Mouse (Mus musculus): ENCODE measurements around the gene 1700088E04Rik. TPM values are rescaled to one million over a fixed set of nuclear protein-coding genes. Genes with fewer than 3 reads are reported as not detected.

1700088E04Rik gene
- polyA plus RNA-seq, 1 experiment: not detected

DNA sequence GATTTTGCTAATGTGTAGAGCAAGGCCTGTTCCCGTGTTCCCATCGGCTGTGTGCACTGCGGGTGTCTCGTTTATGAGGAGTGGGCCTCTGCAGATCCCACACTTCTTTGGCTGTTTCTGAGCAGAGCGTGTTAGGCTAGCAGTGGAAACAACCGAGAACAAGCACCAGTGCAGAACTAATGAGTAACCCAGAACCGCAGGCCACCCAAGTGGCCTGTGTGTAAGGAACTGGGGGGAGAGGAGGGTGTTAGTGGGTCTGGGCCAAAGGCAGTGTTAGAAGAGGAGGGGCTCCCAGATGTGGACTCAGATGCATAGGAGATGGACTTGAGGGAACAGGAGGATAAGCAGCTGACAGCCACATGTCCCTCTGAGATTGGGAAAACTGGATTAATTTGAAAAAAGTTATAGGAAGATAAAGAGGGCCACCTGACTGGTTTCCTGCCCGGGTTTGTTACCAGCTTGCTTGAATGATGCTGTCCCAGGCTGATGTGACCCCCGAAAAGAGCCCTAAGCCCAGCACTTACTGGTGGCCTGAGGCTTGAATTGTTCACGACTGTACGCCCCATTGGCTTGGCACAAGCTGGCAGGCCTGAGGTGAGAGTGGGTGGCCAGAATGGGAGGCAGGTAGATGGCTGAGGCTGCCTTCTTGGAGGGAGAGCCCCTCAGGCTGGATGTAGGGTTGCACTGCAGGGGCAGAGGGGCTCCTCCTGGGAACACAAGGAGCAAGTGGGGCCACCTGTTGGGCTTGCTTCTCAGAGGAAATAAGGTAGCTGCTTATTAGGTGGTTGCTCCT is 5.1 kb downstream of the 1700088E04Rik start:
- H3K4me1 ChIP-seq (ENCODE audit: control insufficient read depth, insufficient read depth, low read length): peaks cover 3% of the 10 kb centered on the region; the same call in 1 of the 2 replicates
- TF ChIP-seq CTCF (IDR thresholded peaks at IDR 0.05; ENCODE audit: insufficient read depth, low read depth, low read length): no peak
- no peak for TF ChIP-seq POLR2A (IDR thresholded peaks at IDR 0.05; ENCODE audit: insufficient read depth, low read depth, low read length)
- no peak overlapping the region for H3K27ac ChIP-seq (ENCODE audit: insufficient read depth, low read depth, low read length)
- H3K4me3 ChIP-seq (ENCODE audit: insufficient read depth, low read depth, low read length): no peak overlapping the region
- 48% methylated on average over 11 of the region's 11 CpGs for WGBS

DNA sequence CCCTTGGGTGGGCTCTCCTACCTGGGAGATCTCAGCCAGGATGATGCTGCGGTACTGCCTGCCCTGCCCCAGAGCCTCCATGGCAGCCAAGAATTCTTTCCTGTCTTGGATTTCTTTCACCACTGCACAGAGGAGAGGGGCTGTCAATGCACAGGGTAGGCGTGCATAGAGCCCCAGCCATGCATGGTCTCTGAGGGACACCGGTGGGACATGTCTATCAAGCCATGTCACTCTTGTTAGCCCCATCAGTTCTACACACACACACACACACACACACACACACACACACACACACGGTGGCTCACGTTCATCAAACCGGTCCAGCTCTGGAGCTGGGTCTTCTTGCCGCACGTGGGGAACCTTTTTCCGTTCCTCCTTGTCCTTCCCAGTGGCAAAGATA is 5.7 kb downstream of the 1700088E04Rik start:
- TF ChIP-seq CTCF (IDR thresholded peaks at IDR 0.05; ENCODE audit: insufficient read depth, low read depth, low read length): no peak
- no peak for TF ChIP-seq POLR2A (IDR thresholded peaks at IDR 0.05; ENCODE audit: insufficient read depth, low read depth, low read length)
- 69% methylated on average over 9 of the region's 9 CpGs for WGBS
- Histone ChIP-seq H3K27ac (ENCODE audit: insufficient read depth, low read depth, low read length) (no peak overlapping the region), H3K4me3 (ENCODE audit: insufficient read depth, low read depth, low read length) (no peak overlapping the region), H3K4me1 (ENCODE audit: control insufficient read depth, insufficient read depth, low read length) (peaks cover 3% of the 10 kb centered on the region; the same call in 1 of the 2 replicates)

DNA sequence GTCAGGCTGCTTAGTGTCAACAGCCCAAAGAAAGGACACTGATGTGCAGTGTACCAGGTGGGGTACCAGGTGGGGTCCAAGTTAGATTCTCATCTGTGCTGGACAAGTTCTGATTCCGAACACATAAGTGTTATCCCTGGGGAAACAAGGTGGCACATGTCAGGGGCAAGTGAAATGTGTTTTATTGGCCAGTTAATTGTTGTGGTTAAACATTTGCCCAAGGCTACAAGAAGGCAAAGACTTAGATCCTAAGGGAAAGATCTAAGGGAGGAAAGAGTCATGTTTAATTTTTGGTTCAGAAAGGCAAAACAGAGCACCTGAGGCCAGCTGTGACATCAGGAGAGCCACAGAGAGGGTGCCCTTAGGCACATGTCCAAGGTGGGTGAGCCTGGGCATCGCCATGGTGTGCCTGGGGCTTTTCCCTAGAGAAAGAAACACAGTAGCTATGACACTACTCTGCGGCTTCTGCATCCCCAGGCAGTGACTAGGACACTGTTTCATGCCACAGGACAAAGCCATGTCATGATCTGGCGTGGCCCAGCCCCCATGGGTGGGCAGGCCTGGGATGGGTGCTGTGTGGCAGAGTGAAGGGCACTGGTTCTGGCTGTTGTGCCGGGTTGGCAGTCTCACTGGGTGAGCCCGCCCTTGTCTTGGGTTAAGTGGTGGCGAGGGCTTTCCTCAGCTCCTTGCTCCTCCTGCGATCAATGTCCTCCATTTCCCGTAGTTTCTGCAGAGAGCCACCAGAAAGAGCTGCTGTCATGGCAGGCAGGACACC is 6.4 kb downstream of the 1700088E04Rik start:
- TF ChIP-seq POLR2A (IDR thresholded peaks at IDR 0.05; ENCODE audit: insufficient read depth, low read depth, low read length) (no peak), CTCF (IDR thresholded peaks at IDR 0.05; ENCODE audit: insufficient read depth, low read depth, low read length) (no peak)
- H3K4me1 ChIP-seq (ENCODE audit: control insufficient read depth, insufficient read depth, low read length): peaks cover 3% of the 10 kb centered on the region; the same call in 1 of the 2 replicates
- no peak overlapping the region for H3K4me3 ChIP-seq (ENCODE audit: insufficient read depth, low read depth, low read length)
- 86% methylated on average over 9 of the region's 9 CpGs for WGBS
- H3K27ac ChIP-seq (ENCODE audit: insufficient read depth, low read depth, low read length): no peak overlapping the region

DNA sequence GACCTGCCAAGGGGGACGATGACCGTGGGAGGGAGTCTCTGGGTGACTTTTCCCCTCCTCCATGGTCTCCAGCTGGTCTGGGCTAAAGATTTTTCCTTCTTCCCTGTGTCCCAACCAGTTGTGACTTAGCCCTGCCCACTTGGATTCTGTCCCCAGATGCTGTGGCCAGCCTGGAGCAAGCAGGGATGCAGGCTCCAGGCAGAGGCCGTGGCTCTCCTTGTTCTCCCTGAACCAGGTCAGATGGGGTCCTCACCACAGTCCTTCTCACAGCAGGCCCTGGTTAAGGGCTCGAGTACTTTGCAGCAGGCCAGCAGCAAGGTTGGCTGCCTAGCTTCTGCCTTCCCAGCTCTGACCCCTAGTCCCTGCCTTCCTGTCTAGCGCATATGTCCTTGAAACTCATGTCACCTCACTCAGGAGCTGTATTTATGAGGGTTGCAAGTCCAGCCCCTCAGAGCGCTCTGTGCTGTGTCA is 7.8 kb downstream of the 1700088E04Rik start:
- H3K4me3 ChIP-seq (ENCODE audit: insufficient read depth, low read depth, low read length): no peak overlapping the region
- H3K27ac ChIP-seq (ENCODE audit: insufficient read depth, low read depth, low read length): no peak overlapping the region
- TF ChIP-seq CTCF (IDR thresholded peaks at IDR 0.05; ENCODE audit: insufficient read depth, low read depth, low read length) (no peak), POLR2A (IDR thresholded peaks at IDR 0.05; ENCODE audit: insufficient read depth, low read depth, low read length) (no peak)
- H3K4me1 ChIP-seq (ENCODE audit: control insufficient read depth, insufficient read depth, low read length): peaks cover 3% of the 10 kb centered on the region; the same call in 1 of the 2 replicates
- WGBS: 88% methylated on average over 6 of the region's 6 CpGs

DNA sequence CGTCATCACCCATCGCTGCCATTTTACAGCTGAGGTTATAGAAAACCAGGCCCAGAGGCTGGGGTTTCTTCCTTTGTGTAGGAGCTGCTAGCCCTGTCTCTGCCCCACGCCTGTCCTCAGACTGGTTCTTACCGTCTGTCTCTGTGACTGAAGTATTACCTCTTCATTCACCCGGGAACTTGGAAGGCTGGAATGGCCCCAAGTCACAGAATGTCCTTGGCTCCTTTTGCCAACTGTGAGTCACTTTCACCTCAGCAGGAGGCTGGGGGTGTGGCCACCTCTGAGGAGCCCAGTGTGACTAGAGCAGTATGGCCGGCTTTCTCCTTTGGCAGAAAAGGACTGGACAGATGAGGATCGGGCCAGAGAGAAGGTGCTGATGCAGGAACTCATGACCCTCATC is 9.6 kb downstream of the 1700088E04Rik start:
- no peak for TF ChIP-seq CTCF (IDR thresholded peaks at IDR 0.05; ENCODE audit: insufficient read depth, low read depth, low read length)
- no peak for TF ChIP-seq POLR2A (IDR thresholded peaks at IDR 0.05; ENCODE audit: insufficient read depth, low read depth, low read length)
- Histone ChIP-seq H3K4me3 (ENCODE audit: insufficient read depth, low read depth, low read length) (no peak overlapping the region), H3K27ac (ENCODE audit: insufficient read depth, low read depth, low read length) (no peak overlapping the region), H3K4me1 (ENCODE audit: control insufficient read depth, insufficient read depth, low read length) (peaks cover 3% of the 10 kb centered on the region; the same call in 1 of the 2 replicates)
- 59% methylated on average over 7 of the region's 7 CpGs for WGBS

DNA sequence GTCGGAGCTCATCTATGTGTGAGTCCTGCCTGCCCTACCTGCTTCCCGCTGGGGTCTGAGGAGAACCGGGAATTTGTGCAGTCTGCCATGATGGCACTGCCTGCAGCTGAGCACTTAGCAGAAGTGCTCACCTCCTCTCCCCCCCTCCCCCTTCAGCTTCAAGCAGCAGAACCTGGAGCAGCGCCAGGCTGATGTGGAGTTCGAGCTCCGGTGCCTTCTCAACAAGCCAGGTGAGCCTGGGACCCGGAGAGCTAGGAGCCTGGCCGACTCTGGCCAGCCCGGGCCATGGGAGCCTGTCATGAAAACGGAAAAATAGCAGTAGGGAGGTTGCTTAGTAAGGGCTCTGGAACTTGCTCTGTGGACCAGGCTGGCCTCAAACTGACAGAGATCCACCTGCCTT is 10.3 kb downstream of the 1700088E04Rik start:
- TF ChIP-seq CTCF (IDR thresholded peaks at IDR 0.05; ENCODE audit: insufficient read depth, low read depth, low read length) (no peak), POLR2A (IDR thresholded peaks at IDR 0.05; ENCODE audit: insufficient read depth, low read depth, low read length) (no peak)
- no peak overlapping the region for H3K4me3 ChIP-seq (ENCODE audit: insufficient read depth, low read depth, low read length)
- peaks cover 3% of the 10 kb centered on the region; the same call in 1 of the 2 replicates for H3K4me1 ChIP-seq (ENCODE audit: control insufficient read depth, insufficient read depth, low read length)
- WGBS: 82% methylated on average over 10 of the region's 10 CpGs
- H3K27ac ChIP-seq (ENCODE audit: insufficient read depth, low read depth, low read length): no peak overlapping the region

DNA sequence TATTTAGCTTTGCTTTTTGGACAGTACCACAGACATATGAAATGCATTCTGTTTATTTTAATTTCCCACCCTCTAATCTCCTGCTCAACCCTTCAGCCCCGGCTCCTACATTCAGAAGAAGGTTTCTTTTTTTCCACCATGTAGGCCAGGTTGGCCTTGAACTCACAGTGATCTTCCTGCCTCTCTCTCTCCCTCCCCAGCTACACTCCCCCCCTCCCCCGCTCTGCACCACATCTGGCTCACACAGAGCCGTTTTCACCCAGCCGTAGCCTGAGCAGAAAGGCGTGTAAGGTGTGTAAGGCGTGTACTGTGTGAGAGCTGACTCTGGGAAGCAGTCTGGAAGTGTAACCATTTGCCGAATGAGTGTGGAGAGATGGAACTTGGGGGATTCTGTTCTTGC is 11.7 kb downstream of the 1700088E04Rik start:
- 82% methylated on average over 7 of the region's 7 CpGs for WGBS
- no peak for TF ChIP-seq POLR2A (IDR thresholded peaks at IDR 0.05; ENCODE audit: insufficient read depth, low read depth, low read length)
- TF ChIP-seq CTCF (IDR thresholded peaks at IDR 0.05; ENCODE audit: insufficient read depth, low read depth, low read length): no peak
- Histone ChIP-seq H3K4me3 (ENCODE audit: insufficient read depth, low read depth, low read length) (no peak overlapping the region), H3K27ac (ENCODE audit: insufficient read depth, low read depth, low read length) (no peak overlapping the region), H3K4me1 (ENCODE audit: control insufficient read depth, insufficient read depth, low read length) (peaks cover 3% of the 10 kb centered on the region; the same call in 1 of the 2 replicates)

DNA sequence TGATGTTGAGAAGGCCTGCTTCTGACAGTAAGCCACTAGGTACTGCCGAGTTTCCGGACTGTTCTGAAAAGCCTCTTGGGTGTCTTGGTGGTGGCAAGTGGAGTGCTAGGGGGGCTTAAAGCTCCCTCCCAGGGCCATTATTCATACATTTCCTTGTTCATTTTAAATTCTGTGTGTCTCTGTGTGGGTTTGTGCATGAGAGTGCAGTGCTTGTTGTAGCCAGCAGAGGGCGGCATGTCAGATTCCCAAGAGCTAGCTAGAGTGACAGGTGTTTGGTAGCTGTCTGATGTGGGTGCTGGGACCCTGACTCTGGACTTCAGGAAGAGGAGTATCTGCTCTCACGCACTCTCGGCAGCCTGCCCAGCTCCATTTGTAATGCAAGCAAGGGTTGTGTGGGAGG is 12.8 kb downstream of the 1700088E04Rik start:
- Histone ChIP-seq H3K4me3 (ENCODE audit: insufficient read depth, low read depth, low read length) (no peak overlapping the region), H3K27ac (ENCODE audit: insufficient read depth, low read depth, low read length) (no peak overlapping the region), H3K4me1 (ENCODE audit: control insufficient read depth, insufficient read depth, low read length) (peaks cover 3% of the 10 kb centered on the region; the same call in 1 of the 2 replicates)
- TF ChIP-seq POLR2A (IDR thresholded peaks at IDR 0.05; ENCODE audit: insufficient read depth, low read depth, low read length): no peak
- TF ChIP-seq CTCF (IDR thresholded peaks at IDR 0.05; ENCODE audit: insufficient read depth, low read depth, low read length): peak; percentile 30; the same call in 1 of the 2 replicates
- WGBS: 96% methylated on average over 5 of the region's 5 CpGs

DNA sequence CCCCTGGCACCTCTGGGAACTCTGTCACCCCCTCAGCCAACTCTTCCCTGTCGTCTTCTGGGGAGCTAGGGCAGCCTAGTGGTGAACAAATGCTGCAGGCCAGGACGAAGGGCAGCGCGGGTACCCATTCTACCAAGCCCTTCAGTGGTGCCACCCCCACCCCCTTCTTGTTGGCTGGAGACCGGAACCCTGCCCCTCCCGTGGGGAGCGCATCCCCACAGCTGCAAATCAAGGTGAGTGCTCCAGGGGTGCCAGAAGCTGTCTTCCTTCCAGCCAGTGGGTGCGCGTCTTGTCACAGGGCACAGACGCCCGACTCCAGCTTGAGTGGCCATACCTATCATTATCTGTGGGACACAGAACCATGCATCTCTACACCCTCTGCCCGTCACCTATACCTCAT is 14.0 kb downstream of the 1700088E04Rik start:
- TF ChIP-seq CTCF (IDR thresholded peaks at IDR 0.05; ENCODE audit: insufficient read depth, low read depth, low read length): no peak
- TF ChIP-seq POLR2A (IDR thresholded peaks at IDR 0.05; ENCODE audit: insufficient read depth, low read depth, low read length): no peak
- WGBS: 94% methylated on average over 12 of the region's 12 CpGs
- Histone ChIP-seq H3K4me1 (ENCODE audit: control insufficient read depth, insufficient read depth, low read length) (peaks cover 3% of the 10 kb centered on the region; the same call in 1 of the 2 replicates), H3K4me3 (ENCODE audit: insufficient read depth, low read depth, low read length) (no peak overlapping the region), H3K27ac (ENCODE audit: insufficient read depth, low read depth, low read length) (no peak overlapping the region)

All from olfactory bulb, adult 2 months (tissue).